Mouse (Mus musculus) ES-E14 (cell line): ENCODE data around the gene Fam129c.

Source experiments
- HCFC1 ChIP-seq: IDR thresholded peaks from 2 replicates; pipeline ENCODE4 v1.6.1; 2012; ENCODE audit warnings: low read length, inconsistent platforms, borderline replicate concordance; ENCODE audit not compliant: insufficient read depth
- ZNF384 ChIP-seq: IDR thresholded peaks from 2 replicates; pipeline ENCODE4 v1.6.1; 2012; ENCODE audit warnings: low read depth, low read length, inconsistent platforms

- TF ChIP-seq ZNF384 (no peak), HCFC1 (no peak)
Observed at GRCm38 (mm10) chr8:71558071-71558957, 39.1 kb upstream of the Fam129c start, which contains the start of gene Tmem221.
